ENCODE assay signal across 17 mouse cellular contexts in the genomic region with DNA sequence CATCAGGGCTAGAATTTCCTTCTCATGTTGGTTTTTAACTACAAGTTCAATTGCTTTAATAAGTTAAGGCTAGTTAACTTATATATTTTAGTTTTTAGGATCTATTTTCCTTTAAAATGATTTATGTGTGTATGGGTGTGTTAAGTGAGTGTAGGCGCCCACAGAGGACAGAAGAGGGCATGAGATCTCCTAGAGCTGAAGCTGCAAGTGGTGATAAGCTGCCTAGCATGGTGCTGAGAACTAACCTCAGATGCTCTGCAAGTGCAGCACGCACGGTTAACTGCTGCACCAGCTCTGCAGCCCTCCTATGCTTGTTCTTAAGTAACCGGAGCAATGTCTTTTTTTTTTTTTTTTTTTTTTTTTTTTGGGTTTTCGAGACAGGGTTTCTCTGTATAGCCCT.
"Had no signal": no experiment of that assay in that cellular context is flagged by ENCODE, and none has a peak within 500 bp of the region (broad histone marks: within the 10 kb centered on the region; RNA-seq: fewer than 3 reads in every experiment).

No protein-coding gene starts in this region.

- ATAC-seq: liver, embryonic 12.5 days; liver, postnatal 0 days; lung, postnatal 0 days; midbrain, embryonic 13.5 days; midbrain, embryonic 15.5 days; midbrain, embryonic 16.5 days had no signal

- DNase-seq: left cerebral cortex, postnatal 4 days; liver; liver, embryonic 13.5 days; liver, postnatal 0 days; lung, adult 18-20 months; lung, adult 2 months; lung, embryonic 14.5 days; lung, postnatal 10 days; lung, postnatal 14 days; lung, postnatal 36 days; lung, postnatal 4 days; midbrain, embryonic 14.5 days had no signal
